Mouse (Mus musculus) stomach, embryonic 15.5 days (tissue): ENCODE measurements around the gene Nhlh2. TPM values are rescaled to one million over a fixed set of nuclear protein-coding genes. Genes with fewer than 3 reads are reported as not detected.
A peak's percentile ranks its signal among the peaks of the same experiment; 100 is the strongest.

Source experiments
- ATAC-seq: fragments of 200-750 bp; cut with Nextera tagmentation; 2 replicates; pipeline ENCODE4 v1.8.0; 2017; ENCODE audit warnings: low read depth, moderate number of reproducible peaks, moderate TSS enrichment; ENCODE audit not compliant: insufficient read depth, low FRiP score
- H3K27ac ChIP-seq: fragments of 300-500 bp; sonication (generic); 2 replicates; pipeline ENCODE4 v1.5.1; 2015; ENCODE audit warnings: mild to moderate bottlenecking, inconsistent platforms
- H3K27me3 ChIP-seq: fragments of 300-500 bp; sonication (generic); replicated peaks from 2 replicates; pipeline ENCODE4 v1.6.1; 2015; ENCODE audit warnings: inconsistent platforms
- H3K36me3 ChIP-seq: fragments of 300-500 bp; sonication (generic); 2 replicates; pipeline ENCODE4 v1.6.1; 2015; ENCODE audit warnings: inconsistent platforms
- H3K4me1 ChIP-seq: fragments of 300-500 bp; sonication (generic); 2 replicates; pipeline ENCODE4 v1.6.1; 2015; ENCODE audit warnings: inconsistent platforms
- H3K4me2 ChIP-seq: fragments of 300-500 bp; sonication (generic); 2 replicates; pipeline ENCODE4 v1.6.1; 2015; ENCODE audit warnings: mild to moderate bottlenecking, inconsistent platforms
- H3K4me3 ChIP-seq: fragments of 300-500 bp; sonication (generic); replicated peaks from 2 replicates; pipeline ENCODE4 v1.5.1; 2015; ENCODE audit warnings: inconsistent platforms
- H3K9ac ChIP-seq: fragments of 300-500 bp; sonication (generic); 2 replicates; pipeline ENCODE4 v1.6.1; 2015; ENCODE audit warnings: inconsistent platforms
- H3K9me3 ChIP-seq: fragments of 300-500 bp; sonication (generic); 2 replicates; pipeline ENCODE4 v1.6.1; 2016; ENCODE audit warnings: inconsistent platforms
- WGBS: fragments of 180-500 bp; shearing (Covaris S2); methylation state at CpG from one replicate; pipeline ENCODE4 v1.1.7; 2015; 5-methylcytosine and 5-hydroxymethylcytosine counted together
- polyA plus RNA-seq: library from polyadenylated mRNA; unstranded; fragments of >200 nt; fragmentation: Nextera tagmentation; extraction: Ambion mirVana; gene quantifications from 2 replicates; pipeline ENCODE4 v1.2.1, GENCODE M21; 2015

The Nhlh2 gene
- polyA plus RNA-seq, 1 experiment from 2014 or later, result 0.10 TPM

GRCm38 (mm10) chr3:102063273-102064120 is 53.6 kb downstream of the Nhlh2 start:
- Histone ChIP-seq H3K36me3 (no peaks in the 10 kb centered on the region), H3K27me3 (no peaks in the 10 kb centered on the region), H3K4me2 (no peak overlapping the region), H3K4me3 (no peak overlapping the region), H3K27ac (no peak overlapping the region), H3K9me3 (no peaks in the 10 kb centered on the region), H3K9ac (no peak overlapping the region), H3K4me1 (peaks cover 9% of the 10 kb centered on the region; the same call in 1 of the 2 replicates)
- 69% methylated on average over 10 of the region's 10 CpGs for WGBS
- peak; percentile 65; the same call in 1 of the 2 replicates for ATAC-seq

DNA sequence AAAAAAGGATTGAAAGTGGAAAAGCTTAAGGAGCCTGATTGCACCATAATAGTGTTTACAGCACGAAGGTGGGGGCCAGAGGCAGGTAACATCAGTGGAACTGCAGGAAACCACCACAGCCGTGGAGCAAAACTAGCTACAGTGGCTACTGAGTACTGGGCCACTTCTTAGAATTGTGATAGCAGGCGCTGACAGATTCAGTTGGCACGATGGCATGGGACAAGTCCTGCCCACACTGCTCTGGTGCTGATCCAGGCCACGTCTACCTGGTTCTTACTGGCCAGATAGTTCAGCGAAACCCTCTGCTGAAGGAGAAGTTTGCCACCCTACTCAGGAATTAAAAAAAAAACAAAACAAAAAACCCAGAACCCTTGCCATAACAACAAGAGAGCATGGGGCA is 54.7 kb downstream of the Nhlh2 start:
- no peak for ATAC-seq
- H3K27ac ChIP-seq, result no peak overlapping the region
- no peaks in the 10 kb centered on the region for H3K9me3 ChIP-seq
- WGBS, result 74% methylated on average over 6 of the region's 6 CpGs
- no peaks in the 10 kb centered on the region for H3K27me3 ChIP-seq
- no peak overlapping the region for H3K9ac ChIP-seq
- H3K4me1 ChIP-seq, result peaks cover 9% of the 10 kb centered on the region; the same call in 1 of the 2 replicates
- no peaks in the 10 kb centered on the region for H3K36me3 ChIP-seq
- no peak overlapping the region for H3K4me2 ChIP-seq
- no peak overlapping the region for H3K4me3 ChIP-seq

Other genes starting within 250 kb of the Nhlh2 start
- 4.1 and 5.8 TPM in 2 replicates for gene Mab21l3, start 161.1 kb upstream of the Nhlh2 start, polyA plus RNA-seq
- gene Slc22a15, start 85.6 kb upstream of the Nhlh2 start, polyA plus RNA-seq, result 6.2 and 7.0 TPM in 2 replicates
- gene Casq2, start 76.3 kb downstream of the Nhlh2 start, polyA plus RNA-seq, result 1.7 and 3.5 TPM in 2 replicates
- 22.7 and 27.0 TPM in 2 replicates for gene Vangl1, start 194.6 kb downstream of the Nhlh2 start, polyA plus RNA-seq